Mouse (Mus musculus): ENCODE data around the gene Pde4d. TPM values are rescaled to one million over a fixed set of nuclear protein-coding genes. Genes with fewer than 3 reads are reported as not detected.

Pde4d gene
- total RNA-seq, 1 experiment from 2014 or later, result 8.3 TPM

DNA sequence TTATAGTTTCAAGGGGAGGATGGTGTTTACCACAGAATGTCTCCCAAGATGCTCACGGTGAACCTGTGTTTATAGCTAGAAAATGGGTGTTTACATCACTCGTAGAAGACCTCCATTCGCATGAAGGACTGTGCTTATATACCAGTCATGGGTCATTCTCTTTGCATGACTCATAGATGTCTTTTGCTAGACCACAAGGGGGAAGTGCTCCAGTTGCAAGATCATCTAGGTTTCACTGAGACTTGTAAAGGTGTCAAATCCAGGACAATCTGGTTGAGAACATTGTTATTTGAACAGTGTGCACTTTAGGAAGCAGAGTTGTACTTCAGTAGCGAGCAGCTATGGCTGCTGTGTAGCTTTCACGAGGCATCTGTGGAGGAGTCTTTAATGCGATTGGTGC is 35.3 kb downstream of the Pde4d start:
- peak; percentile 79 for ATAC-seq (ENCODE audit: extremely low read depth, insufficient number of reproducible peaks, low FRiP score, poor library complexity, severe bottlenecking)

DNA sequence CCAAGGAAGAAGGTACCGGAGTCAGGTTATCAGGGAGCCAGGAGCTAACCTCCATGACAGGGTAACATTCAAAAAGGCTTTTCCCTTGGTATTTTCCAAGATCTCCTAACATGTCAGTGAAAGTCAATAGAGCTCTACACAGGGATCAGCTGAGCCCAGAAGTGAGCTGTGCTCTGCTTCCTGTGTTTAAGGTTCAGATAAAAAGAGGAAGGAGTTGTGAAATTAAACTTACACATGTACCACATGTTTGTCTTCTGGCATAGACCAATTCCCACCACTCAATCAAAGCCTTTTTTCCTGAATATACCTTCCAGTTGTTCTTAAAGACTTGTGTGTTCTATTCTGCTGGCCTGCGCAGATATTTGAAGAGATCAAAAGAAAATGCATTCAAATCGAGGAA is 37.3 kb downstream of the Pde4d start:
- no peak for ATAC-seq (ENCODE audit: extremely low read depth, insufficient number of reproducible peaks, low FRiP score, poor library complexity, severe bottlenecking)

DNA sequence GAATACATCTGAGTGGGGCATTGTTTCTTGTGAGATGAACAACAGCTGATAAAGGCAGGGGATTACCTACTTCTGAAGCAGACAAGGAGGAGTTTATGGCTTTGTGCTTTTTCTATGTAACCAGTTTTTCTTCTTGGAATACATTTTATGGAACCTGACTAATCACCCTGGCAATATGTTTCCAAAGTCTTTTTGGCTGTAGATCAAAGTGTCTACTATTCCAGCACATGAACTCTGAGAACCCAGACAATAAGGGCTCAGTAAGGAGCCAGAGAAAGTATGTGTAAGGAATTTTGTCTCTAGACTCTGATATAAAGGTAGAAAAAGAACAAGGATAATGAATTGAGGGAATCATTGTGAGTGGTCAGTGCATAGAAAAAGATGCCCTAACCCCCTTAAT is 40.1 kb downstream of the Pde4d start:
- no peak for ATAC-seq (ENCODE audit: extremely low read depth, insufficient number of reproducible peaks, low FRiP score, poor library complexity, severe bottlenecking)

DNA sequence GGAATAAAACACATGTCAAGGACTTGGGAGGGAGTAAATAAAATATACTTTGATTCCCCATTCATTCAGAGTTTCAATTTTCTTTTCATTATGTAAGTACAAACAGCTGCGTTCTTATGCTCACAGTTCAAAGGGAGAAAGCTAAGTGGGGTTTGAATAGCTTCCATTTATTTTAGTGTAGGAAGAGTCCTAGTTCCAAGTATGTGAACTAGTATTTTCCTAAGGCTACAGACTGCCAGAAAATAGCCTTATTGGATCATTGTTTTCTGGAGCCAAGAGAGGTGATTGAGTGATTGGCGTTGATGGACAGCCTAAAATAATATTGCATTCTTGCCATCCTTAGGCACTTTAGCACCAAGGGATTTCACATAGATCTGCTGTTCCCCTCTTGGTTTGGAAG is 41.1 kb downstream of the Pde4d start:
- no peak for ATAC-seq (ENCODE audit: extremely low read depth, insufficient number of reproducible peaks, low FRiP score, poor library complexity, severe bottlenecking)

DNA sequence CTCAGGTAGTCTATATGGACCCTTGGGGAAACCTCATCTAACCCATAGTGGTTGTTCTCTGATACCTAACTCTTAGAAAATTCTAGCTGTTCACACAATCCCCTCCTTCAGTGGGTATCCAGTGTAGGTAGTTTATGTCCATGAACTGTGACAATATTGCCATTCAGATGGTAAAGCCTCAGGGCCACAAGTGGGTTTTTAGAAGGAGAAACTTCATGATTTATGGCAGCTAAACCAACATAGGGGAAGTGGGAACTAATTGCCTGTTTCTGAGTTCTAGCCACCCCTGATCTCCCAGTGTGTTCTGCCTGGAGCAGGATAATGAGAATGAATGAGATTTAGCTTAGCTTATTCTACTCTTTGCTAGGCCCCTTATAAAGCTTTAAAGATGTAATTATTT is 43.1 kb downstream of the Pde4d start:
- ATAC-seq (ENCODE audit: extremely low read depth, insufficient number of reproducible peaks, low FRiP score, poor library complexity, severe bottlenecking), result no peak

DNA sequence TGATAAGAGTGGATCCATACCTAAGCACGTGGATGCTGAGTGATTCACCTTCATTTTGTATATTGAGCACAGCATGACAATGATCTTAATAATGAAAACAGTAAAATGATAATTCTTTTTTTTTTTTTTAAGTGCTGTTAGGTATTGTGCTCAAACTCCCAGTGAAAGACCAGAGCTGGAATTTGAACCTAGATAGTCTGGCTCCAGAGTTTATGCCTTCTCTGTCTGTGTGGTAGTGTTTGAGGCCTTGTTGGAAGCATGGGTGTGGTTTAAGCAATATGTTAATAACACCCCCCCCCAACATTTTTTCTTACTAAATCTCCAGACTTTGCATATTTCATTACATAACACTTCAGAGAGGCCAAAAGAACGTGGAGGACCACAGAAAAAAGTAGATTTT is 44.6 kb downstream of the Pde4d start:
- no peak for ATAC-seq (ENCODE audit: extremely low read depth, insufficient number of reproducible peaks, low FRiP score, poor library complexity, severe bottlenecking)

DNA sequence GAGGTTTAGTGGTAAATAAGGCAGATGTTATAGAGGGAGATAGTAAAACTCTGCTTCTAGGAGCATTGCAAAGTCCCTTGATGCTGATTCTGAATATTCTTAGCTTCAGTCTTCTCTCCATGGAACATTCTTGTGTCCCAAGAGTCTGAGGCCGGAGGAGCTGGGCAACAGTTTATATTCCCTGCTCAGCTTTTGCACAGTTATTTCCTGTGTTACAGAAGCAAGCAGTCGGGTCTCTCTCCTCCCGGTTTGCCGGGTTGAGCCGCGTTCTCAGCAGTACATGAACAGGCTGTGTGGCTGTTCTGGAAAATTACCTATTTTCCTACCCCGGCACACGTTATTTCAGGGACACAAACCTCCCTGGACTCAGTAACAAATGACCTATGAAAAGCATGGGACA is 48.0 kb downstream of the Pde4d start:
- no peak for ATAC-seq (ENCODE audit: extremely low read depth, insufficient number of reproducible peaks, low FRiP score, poor library complexity, severe bottlenecking)

DNA sequence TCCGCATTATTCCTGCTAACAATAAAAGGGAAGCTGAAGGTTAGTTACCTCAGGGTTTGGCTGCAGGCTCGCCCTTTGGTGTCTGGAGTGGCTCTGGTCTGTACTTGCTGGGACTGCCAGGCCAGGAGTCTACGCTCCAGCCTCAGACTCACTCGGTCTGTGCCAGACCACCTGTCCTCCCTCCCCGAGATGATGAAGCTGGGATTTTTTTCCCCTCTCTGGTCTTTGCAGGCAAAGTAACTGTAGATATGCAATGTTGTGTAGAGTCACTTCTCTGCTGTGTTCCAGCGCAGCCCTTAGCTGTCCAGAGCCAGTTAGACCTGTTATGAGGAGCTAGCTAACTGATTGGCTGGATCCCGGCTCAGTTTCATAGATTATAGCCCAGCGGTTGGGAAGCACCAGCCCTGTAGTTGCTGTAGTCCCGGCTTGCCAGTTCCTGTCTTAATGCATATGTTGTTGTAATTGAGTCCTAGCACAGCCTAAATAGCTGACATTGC is 48.5 kb downstream of the Pde4d start:
- ATAC-seq (ENCODE audit: extremely low read depth, insufficient number of reproducible peaks, low FRiP score, poor library complexity, severe bottlenecking), result no peak

DNA sequence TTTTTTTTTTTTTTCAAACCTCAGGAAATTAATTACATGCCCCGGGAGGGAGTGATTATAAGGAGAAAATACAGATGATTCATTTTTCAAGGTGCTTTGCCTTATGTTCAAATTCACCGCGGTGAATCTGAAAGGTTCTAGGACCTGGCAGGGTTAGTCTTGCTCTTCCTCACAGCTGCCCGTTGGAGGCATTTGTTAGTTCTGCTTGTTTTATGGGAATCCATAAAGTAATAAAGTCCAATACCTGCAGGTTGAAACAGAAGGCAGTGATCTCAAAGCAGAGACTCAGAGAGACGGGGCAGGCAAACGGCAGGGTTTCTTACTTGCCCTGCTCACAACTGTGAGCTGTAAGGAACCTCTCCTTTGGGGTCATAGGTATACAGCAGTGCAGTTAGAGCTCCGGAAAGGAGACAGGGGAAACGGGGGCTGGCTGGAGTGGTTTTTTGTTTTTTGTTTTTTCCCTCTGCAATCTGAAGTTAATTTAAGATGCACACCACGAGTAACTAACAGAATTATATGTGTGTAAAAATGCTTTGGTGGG is 49.1 kb downstream of the Pde4d start:
- no peak for ATAC-seq (ENCODE audit: extremely low read depth, insufficient number of reproducible peaks, low FRiP score, poor library complexity, severe bottlenecking)

DNA sequence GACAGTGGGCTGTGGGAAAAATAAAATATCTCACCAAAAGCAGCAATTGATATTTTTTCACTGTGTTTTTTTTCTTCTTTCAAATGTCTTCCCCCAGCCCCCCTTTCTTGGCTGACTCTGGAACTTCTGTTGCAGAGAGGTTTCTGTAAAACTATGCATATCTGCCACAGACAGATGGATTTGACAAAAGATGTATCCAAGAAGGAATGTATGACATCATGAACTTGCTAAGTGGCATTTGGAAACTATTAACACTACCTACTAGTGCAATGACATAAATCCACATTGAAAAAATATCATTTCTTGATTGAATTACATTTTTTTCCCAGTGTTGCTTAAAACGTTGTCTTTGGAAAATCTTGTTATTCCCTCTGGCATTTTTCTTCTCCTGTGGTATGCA is 51.6 kb downstream of the Pde4d start:
- ATAC-seq (ENCODE audit: extremely low read depth, insufficient number of reproducible peaks, low FRiP score, poor library complexity, severe bottlenecking), result no peak

DNA sequence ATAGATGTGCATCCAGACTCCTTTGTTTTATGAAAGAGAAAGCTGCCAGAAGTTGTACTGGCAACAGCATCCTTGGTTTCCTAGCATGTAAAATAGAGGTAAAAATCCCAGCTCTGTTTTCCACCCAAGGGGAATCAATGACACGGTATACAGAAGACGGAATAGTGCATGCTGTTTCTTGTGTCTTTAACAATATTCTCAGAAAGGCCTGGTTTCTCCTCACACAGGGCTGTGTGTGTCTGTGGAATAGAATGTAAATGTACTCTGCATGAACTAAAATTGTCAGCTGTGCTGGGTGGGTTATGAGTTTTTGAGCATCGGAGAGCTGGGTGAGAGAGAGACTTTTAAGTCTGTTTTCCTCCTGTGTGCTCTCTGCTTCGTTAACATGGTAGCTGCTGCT is 74.8 kb downstream of the Pde4d start:
- no peak for ATAC-seq (ENCODE audit: extremely low read depth, insufficient number of reproducible peaks, low FRiP score, poor library complexity, severe bottlenecking)

DNA sequence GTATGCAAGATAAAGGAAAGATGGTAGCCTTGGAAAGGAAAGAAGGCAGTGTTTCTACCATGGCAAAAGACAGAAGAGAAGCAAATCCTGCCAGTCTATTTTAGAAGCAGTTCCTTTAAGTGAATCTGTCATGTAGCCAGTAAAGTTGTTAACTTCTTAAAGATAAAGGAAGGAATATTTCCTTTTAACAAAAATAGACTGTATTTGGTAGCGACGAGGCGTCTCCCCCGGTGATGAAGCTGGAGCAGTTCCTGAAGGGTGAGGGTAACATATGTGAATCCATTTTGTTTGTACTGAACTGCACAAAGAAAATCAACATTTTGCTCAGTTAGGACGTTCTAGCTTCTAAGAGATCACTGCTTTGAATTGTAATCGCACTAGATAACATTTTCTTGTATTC is 75.2 kb downstream of the Pde4d start:
- ATAC-seq (ENCODE audit: extremely low read depth, insufficient number of reproducible peaks, low FRiP score, poor library complexity, severe bottlenecking), result no peak

DNA sequence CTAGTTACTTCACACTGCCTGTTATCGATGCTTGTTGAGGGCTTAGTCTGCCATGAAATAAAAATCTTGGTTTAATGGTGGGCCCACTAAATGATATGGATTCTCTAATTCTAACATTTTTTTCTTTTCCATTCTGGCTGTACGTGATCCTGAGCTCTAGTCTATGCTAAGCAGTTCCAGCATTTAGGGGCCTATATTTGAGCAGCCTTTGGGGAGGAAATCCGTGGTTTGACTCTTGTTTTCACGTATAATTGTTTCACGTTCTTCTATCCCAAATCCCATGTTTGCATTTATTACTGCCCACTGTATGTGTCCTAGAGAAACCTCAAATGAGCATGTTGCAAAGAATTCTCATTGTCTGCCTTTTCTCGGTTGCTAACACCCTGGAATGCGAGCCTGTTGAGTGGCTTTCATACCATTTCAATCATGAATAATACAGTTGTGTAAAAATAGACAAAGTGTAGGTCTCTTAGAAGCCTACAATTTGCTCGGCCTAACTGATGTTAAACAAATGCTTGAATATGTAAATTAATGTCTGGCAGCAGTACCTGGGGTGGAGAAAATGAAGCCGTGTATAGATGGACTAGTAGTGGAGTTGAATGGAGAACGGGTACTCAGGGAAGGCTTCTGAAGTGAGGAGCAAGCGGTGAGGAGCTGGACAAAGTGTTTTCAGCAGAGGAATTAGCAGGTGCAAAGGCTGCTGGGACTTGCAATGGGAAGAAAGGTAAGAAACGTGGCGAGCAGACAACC is 76.7 kb downstream of the Pde4d start:
- no peak for ATAC-seq (ENCODE audit: extremely low read depth, insufficient number of reproducible peaks, low FRiP score, poor library complexity, severe bottlenecking)

DNA sequence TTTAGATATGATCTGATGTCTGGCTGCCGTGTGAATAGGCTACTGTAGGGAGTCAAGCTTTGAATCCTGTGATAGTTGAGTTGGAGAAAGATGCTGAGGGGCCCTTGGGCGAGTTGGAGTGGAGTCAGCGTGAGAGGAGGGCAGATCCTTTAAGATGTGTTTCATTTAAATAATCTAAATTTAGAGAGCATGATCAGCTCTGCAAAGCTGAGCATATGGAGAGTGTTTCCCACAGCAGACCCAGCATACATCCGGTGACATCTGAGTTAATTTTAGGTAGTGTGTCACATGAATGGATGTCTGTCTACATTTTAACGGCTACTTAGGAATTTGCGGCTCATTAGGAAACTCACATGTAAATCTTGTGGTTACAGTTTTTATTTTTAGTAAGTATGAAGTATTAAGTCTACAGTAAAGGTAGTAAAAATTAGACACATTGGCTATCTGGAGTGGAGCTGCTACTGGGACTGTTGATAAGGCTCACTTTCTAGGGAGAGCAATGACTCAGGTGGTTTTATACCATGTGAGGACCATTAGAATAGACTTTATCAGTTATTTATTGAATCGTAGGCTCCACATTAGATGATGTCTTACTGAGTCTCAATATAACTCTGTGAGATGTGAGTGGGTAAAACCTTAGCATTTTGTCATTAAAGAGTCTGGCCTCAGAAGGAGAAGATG is 77.5 kb downstream of the Pde4d start:
- no peak for ATAC-seq (ENCODE audit: extremely low read depth, insufficient number of reproducible peaks, low FRiP score, poor library complexity, severe bottlenecking)

DNA sequence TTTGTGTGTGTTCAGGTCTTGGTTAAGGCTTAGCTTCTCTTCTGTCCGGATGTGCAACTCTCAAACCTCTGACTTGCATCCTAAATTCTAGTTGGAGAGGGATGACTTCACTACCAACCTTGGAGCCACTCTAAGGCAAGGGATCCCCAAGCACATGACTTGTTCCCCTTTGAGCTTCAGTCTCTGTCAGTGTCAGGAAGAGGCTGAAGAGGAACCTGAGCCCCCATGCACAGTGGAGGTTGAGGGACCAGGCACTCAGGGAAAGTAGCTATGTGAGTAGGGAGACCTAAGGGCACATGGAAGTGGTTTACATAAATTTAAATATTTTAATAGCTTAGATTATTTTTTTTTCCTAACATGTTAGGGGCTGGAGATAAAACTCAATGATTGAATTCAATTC is 78.6 kb downstream of the Pde4d start:
- ATAC-seq (ENCODE audit: extremely low read depth, insufficient number of reproducible peaks, low FRiP score, poor library complexity, severe bottlenecking), result no peak

DNA sequence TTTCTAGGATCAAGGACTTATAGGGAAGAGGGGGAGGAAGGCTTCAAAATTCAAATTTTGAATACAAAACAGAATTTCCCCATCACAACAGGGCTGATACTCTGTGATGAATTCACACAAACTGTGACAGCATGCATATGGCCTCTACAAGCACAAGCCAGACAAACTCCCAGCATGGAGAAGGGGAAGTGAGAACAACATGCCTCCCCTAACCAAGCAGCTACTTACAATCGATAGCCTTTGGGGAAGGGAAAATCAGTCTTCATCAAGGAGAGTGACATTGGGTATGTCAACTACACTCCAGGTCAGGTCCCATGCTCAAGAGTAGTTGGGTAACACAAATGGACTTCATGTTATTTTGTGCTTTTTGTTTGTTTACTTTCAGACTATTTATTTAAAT is 83.1 kb downstream of the Pde4d start:
- ATAC-seq (ENCODE audit: extremely low read depth, insufficient number of reproducible peaks, low FRiP score, poor library complexity, severe bottlenecking), result no peak

DNA sequence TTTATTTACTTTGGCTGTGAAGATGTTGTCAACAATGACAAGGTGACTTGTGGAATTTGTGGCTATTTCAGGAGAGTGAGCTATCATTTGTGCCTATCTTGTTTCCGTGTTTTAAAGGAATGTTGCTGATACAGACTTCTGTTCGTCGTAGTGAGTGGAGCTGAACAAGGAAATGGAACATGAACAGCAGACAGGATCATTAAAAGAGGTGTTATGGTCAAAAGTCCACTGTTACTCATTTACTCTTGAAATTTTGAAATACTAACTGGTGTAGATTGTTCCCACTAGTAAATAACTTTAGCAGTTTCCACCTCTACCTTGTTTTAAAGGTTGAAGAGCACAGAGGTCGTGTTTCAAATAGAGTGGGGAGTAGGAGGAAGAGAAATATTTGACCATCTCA is 86.7 kb downstream of the Pde4d start:
- no peak for ATAC-seq (ENCODE audit: extremely low read depth, insufficient number of reproducible peaks, low FRiP score, poor library complexity, severe bottlenecking)

DNA sequence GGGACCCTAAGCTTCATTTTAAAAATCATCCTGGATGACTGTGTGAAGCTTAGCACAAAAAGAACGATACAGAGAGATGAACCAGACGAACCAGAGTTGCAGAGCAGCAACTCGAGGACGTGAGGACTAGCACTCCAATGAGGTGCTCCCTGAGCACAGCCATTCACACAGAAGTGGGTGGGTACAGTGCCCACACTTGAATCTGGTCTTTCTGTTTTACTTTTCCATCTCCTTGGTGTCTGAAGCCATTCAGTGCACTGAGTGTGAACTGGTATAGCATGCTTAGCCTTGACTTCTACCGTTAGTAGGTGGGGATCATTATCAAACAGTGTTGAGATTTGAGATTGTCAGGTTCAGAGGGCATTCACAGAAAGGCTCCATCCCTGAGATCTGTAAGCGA is 87.2 kb downstream of the Pde4d start:
- ATAC-seq (ENCODE audit: extremely low read depth, insufficient number of reproducible peaks, low FRiP score, poor library complexity, severe bottlenecking), result no peak

DNA sequence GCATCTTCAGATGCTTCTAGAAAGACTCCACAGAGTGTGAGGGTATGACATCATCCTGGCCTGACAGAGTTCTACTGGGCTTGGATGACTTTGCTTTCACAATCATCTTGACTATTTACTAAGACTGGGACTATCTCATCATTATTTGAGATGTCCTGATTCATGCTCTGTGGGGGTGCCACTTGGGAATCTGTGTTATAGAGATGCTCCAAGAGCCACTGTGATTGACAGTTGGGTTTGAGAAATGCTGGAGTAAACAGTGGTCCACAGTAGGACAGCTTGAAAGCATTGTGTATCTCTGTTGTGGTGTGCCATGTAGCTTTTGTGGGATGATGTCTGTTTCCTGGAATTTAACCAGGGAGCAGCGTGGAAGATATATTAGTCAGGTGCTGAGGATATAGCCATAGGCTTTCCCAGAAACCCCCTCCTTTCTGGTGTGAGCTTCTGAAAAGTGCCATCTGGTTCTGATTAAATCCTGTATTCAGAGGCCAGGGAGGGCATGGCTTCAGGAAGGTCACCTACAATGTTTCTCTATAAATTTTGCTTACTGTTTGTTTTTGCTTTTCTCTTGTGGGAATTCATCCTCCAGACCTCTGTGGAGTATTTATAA is 89.1 kb downstream of the Pde4d start:
- no peak for ATAC-seq (ENCODE audit: extremely low read depth, insufficient number of reproducible peaks, low FRiP score, poor library complexity, severe bottlenecking)

DNA sequence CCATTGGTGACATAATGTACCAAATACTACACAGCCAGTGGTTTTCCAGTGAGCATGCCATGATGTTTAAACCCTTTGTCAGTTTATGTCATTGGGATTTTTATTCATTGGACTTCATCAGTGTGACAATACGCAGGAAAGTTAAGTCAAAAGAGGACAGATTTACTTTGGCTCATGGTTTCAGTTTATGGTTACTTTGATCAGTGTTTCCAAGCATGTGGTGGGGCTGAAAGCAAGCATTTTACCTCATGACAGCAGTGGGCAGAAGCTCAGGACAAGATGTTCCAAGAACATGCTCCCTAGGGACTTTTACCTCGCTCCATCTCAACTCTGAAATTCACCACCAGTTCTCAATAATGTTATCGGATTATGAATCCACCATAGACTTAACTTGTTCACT is 91.7 kb downstream of the Pde4d start:
- ATAC-seq (ENCODE audit: extremely low read depth, insufficient number of reproducible peaks, low FRiP score, poor library complexity, severe bottlenecking), result no peak
